Mouse (Mus musculus) lung, postnatal 0 days (tissue): ENCODE results near the gene Cep128.

ENCODE experiments used
- CTCF ChIP-seq: IDR thresholded peaks from 2 replicates; pipeline ENCODE4 v1.5.1; 2016; ENCODE audit warnings: antibody characterized with exemption, mild to moderate bottlenecking
- EP300 ChIP-seq: IDR thresholded peaks from 2 replicates; pipeline ENCODE4 v1.6.1; 2016; ENCODE audit warnings: antibody characterized with exemption, mild to moderate bottlenecking, control low read depth

DNA sequence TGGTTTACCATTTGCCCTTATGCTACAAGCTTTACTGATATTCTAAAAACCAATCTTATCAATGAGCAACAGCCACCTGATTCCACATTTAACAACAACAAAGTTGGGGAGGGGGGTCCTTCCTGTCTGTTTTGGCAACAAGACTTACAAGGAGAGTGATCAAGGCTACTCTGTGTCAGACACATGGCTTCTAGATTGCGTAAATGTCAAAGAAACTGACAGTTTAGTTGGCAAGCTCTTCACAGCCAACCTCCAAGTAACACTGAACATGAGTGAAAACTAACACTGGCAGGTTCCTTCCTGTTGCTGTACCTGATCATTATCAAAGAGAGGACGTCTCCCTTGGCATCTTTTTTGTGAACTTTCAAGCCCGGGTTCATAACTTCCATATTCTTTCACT is 115.2 kb downstream of the Cep128 start:
- TF ChIP-seq CTCF (no peak), EP300 (no peak)
